Mouse (Mus musculus): Measurements from ENCODE around the gene Olfr129.

Gene Olfr129

DNA sequence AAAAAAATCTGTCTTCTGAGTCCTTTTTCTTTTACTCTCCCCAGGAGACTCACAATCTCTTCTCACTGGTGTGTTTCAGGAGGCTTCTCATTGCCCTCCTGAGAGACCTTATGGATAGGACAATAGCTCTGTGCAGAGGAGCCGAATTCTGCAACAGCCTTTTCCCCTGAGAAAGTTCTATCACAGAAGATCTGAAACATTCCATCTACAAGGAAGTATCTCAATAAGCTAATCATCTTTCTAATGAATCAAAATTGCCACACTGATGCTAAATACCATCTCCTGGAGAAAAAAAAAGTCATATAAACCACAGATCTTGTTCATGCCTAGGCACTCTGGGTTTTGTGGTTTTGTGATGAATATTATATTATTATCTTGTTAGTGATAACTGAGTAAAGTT is at the start of gene Olfr129:
Gene Olfr129 (minus strand): TSS at position 101 of the 400 bp plus-strand sequence.
- in situ Hi-C loops (cut with MboI, MseI): no loop called here

DNA sequence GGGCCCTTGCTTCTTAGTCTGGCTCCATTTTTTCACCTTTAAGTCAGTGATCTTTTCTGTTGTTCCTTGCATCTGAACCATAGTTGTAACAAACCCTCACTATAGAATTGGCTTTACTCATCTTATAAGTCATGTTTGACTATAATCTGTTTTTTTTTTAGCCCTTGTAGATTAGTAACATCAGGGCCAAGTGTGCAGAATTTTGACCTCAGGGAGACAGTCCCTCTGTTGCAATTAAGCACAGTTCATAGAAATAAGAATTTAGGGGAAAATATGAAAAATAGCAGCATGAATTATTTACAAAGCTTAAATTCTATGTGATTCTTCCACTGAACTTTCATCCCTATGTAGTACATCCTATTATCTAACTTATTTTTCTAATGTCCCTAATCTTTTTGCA is 28.7 kb upstream of the Olfr129 start, which contains the start of gene Olfr131:
Gene Olfr131 (minus strand): TSS at position 101 of the 400 bp plus-strand sequence.
- in situ Hi-C loops (cut with MboI, MseI): no loop called here

DNA sequence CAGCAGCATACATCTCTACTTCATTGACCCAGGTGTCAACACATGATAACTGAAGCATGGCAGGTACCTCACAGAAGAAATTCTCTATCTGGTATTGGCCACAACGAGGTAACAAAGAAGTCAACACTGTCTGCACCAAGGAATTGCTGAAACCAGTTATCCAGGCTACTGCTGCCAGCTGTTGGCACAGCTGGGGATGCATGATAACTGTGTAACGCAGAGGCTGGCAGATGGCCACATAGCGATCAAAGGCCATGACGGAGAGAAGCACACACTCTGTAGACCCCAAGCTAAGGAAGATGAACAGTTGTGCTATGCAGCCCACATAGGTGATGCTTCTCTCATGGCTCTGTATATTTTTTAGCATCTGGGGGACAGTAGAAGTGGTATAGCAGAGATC is 22.5 kb upstream of the Olfr129 start:
- in situ Hi-C loops (cut with MboI, MseI): no loop called here

DNA sequence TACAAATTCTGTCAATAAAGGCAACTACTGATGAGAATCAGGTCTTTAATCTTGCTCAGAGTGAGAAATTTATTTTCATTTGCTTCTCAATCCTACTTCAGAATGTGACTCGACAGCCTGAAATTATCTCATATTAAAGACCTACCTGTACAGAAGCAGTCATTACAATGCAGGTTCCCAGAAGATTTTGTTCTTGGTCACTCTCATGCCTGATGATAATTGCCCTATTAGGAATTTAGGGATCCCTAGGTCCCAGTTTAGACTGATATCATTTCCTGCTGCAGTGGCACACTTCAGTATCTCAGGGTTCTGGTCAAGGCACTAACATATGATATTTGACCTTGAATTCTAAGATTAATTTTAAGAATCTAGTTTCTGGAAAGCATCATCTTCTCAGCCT is 3.7 kb upstream of the Olfr129 start, which contains the start of gene Olfr130:
Gene Olfr130 (plus strand): TSS at position 301 of the 400 bp plus-strand sequence.
- in situ Hi-C loops (cut with MboI, MseI): no loop called here

DNA sequence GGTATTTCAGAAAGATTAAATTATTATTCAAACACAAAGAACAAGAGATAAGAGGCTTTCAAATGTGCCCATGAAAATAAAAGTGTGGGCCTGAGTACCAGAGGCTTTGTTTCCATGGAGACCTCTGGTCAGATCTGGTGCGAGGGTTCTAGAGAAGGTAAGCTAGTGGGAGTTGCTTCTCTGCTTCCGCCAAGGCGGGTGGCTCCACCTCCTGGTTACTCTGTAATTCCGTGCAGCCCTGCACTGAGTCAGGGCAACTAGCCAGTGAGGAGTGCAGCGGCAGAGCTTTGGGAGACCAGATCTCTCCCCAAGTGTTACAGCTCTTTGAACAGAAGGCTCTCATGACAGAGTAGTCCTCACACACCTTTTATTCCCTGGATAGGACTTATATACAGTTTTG is 33.6 kb downstream of the Olfr129 start:
- in situ Hi-C loops (cut with MboI, MseI): no loop called here

DNA sequence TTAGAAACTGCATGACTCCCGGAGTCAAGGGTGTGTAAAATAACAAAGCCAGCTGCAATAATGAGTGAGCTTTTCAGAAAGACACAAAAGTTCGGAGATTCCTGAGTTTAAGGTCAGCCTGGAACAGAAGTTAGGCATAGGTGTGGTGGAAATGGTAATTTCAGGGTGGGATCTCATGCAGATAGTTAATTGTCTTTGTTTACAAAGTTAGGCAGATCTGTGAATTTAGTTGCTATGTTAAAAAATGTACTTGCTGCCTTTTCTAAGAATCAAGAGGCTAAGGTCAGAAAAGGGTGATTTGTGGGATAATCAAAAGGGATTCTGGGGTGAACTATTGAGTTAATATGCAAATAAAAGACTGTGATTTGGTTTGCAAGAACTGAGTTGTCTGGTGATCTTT is 43.5 kb downstream of the Olfr129 start:
- in situ Hi-C loops (cut with MboI, MseI): no loop called here

DNA sequence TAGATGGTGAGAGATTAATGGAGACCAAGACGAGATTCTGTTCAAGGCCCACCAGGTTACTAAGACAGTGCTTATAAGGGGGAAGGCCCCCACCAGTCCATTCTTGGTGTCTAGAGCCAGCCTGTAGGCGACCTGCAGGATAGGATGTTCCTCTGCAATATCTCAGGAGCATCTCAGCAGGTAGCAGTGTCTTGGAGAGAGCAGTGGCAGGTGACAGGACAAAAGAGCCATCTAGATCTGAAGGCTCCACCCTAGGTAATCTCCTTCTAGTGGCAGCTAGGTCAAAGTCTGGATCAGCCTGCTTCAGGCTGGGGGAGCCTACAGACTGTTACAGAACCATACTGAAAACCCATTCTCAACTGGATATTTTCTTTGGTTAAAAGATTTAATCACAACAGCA is 54.9 kb downstream of the Olfr129 start:
- in situ Hi-C loops (cut with MboI, MseI): no loop called here

Measured in regulatory T cell (primary cell).